27 mouse cellular contexts compared by ENCODE assay signal in the genomic region with DNA sequence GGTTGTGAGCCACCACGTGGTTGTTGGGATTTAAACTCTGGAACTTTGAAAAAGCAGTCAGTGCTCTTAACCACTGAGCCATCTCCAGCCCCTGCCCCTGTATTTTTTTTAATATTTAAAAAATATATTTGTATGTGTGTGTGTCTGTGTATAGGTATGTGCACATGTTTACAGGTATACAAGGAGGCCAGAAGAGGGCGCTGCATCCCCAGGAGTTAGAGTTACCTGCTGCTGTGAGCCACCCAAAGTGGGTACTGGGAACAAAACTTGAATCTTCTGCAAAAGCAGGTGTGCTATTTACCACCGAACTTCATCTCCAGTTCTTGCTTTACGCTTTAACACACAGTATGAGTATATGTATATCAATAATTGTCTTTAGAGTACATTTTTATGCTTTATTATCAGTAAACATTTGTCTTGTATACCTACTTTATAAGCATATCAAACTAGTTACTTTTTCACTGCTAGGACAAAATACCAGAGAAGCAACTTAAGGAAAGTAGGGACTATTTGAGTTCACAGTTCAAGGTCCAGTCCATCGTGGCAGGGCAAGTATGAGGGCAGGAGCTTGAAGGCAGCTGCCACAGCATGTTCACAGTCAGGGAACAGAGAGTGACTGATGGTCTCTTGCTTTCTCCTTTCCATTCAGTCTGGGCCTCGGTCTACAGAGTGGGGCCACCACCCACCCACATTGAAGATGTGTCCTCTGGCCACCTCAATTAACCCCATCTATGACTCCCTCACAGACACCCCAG. TPM values are rescaled to one million over a fixed set of nuclear protein-coding genes. Genes with fewer than 3 reads are reported as not detected.
DNase-seq lines count a peak whose midpoint lies in the region; ATAC-seq and TF ChIP-seq lines count a peak whose summit lies in the region.
"Had no signal": no experiment of that assay in that cellular context is flagged by ENCODE, and none has a peak within 500 bp of the region (broad histone marks: within the 10 kb centered on the region; RNA-seq: fewer than 3 reads in every experiment).

No protein-coding gene starts in this region.

- no peaks in the 10 kb centered on the region for H3K36me3 ChIP-seq in intestine, postnatal 0 days (ENCODE audit: control insufficient read depth, insufficient read depth)
- no peaks in the 10 kb centered on the region for H3K36me3 ChIP-seq in intestine, embryonic 16.5 days (ENCODE audit: control insufficient read depth, insufficient read depth, low read length)
- no peaks in the 10 kb centered on the region for H3K36me3 ChIP-seq in kidney, postnatal 0 days (ENCODE audit: insufficient read depth, low read length)
- no peaks in the 10 kb centered on the region for H3K36me3 ChIP-seq in testis, adult 2 months (ENCODE audit: control insufficient read depth, insufficient read depth, low read length)
- no peaks in the 10 kb centered on the region for H3K36me3 ChIP-seq in small intestine, adult 2 months (ENCODE audit: control insufficient read depth, insufficient read depth, low read length)
- no peaks in the 10 kb centered on the region for H3K36me3 ChIP-seq in forebrain, embryonic 16.5 days (ENCODE audit: control insufficient read depth, insufficient read depth)
- H3K36me3 ChIP-seq: embryonic facial prominence, embryonic 13.5 days; forebrain, embryonic 12.5 days; hindbrain, embryonic 10.5 days; intestine, embryonic 15.5 days; midbrain, embryonic 13.5 days had no signal

- DNase-seq in kidney, postnatal 0 days (ENCODE audit: low spot score) = no peak
- DNase-seq in kidney, postnatal 14 days = no peak
- DNase-seq in testis, postnatal 10 days (ENCODE audit: low spot score) = no peak
- DNase-seq: adrenal gland, postnatal 10 days; cerebellum, adult 18-20 months; cerebellum, postnatal 14 days; embryo, embryonic 11 days; gastrocnemius, postnatal 36 days; layer of hippocampus, adult 9-11 months; retina, postnatal 1 day; right cerebral cortex, postnatal 25 days; thymus, adult 18-20 months had no signal

- H3K27ac ChIP-seq in intestine, postnatal 0 days (ENCODE audit: low read depth, low read length) = peak overlapping the region; percentile 57
- H3K27ac ChIP-seq in intestine, embryonic 16.5 days (ENCODE audit: low read length) = no peak overlapping the region
- no peak overlapping the region for H3K27ac ChIP-seq in kidney, postnatal 0 days
- H3K27ac ChIP-seq in testis, adult 2 months (ENCODE audit: control insufficient read depth, insufficient read depth, low read depth, low read length) = no peak overlapping the region
- peak overlapping the region; percentile 55; the same call in 1 of the 2 replicates for H3K27ac ChIP-seq in small intestine, adult 2 months (ENCODE audit: insufficient read depth, low read depth, low read length)
- H3K27ac ChIP-seq in forebrain, embryonic 16.5 days (ENCODE audit: low read length) = no peak overlapping the region
- H3K27ac ChIP-seq: embryonic facial prominence, embryonic 13.5 days; forebrain, embryonic 12.5 days; hindbrain, embryonic 10.5 days; intestine, embryonic 15.5 days; left cerebral cortex, adult 2 months; midbrain, embryonic 13.5 days had no signal

- no peak for TF ChIP-seq POLR2A in testis, adult 2 months (IDR thresholded peaks at IDR 0.05; ENCODE audit: control insufficient read depth, low read depth, low read length)
- TF ChIP-seq POLR2A in small intestine, adult 2 months (IDR thresholded peaks at IDR 0.05; ENCODE audit: low read depth, low read length) = no peak

- no peak overlapping the region for H3K9ac ChIP-seq in intestine, postnatal 0 days (ENCODE audit: low read depth, low read length)
- no peak overlapping the region for H3K9ac ChIP-seq in intestine, embryonic 16.5 days (ENCODE audit: low read depth, low read length)
- no peak overlapping the region for H3K9ac ChIP-seq in kidney, postnatal 0 days (ENCODE audit: low read depth, low read length)
- no peak overlapping the region for H3K9ac ChIP-seq in forebrain, embryonic 16.5 days (replicated peaks; ENCODE audit: low read depth, low read length)
- H3K9ac ChIP-seq: embryonic facial prominence, embryonic 13.5 days; forebrain, embryonic 12.5 days; intestine, embryonic 15.5 days; midbrain, embryonic 13.5 days had no signal

- TF ChIP-seq CTCF in intestine, postnatal 0 days (IDR thresholded peaks at IDR 0.05; ENCODE audit: low read depth) = peak; percentile 33; the same call in 1 of the 2 replicates
- peak; percentile 29; the same call in 1 of the 2 replicates for TF ChIP-seq CTCF in kidney, postnatal 0 days (IDR thresholded peaks at IDR 0.05; ENCODE audit: low read depth)
- peak; percentile 27; the same call in 1 of the 2 replicates for TF ChIP-seq CTCF in testis, adult 2 months (IDR thresholded peaks at IDR 0.05; ENCODE audit: control insufficient read depth, insufficient read depth, insufficient replicate concordance, low read depth, low read length)
- no peak for TF ChIP-seq CTCF in small intestine, adult 2 months (IDR thresholded peaks at IDR 0.05; ENCODE audit: extremely low read depth, insufficient read length, insufficient replicate concordance, low read depth, low read length)

- ATAC-seq in intestine, postnatal 0 days = peak; percentile 55
- ATAC-seq in intestine, embryonic 16.5 days = no peak
- ATAC-seq in kidney, postnatal 0 days (replicated peaks; ENCODE audit: low FRiP score, low read depth) = no peak
- ATAC-seq in forebrain, embryonic 16.5 days = no peak
- ATAC-seq: CD4-positive, CD25-positive, alpha-beta regulatory T cell, adult 4 months; hindbrain, embryonic 16.5 days; intestine, embryonic 15.5 days; midbrain, embryonic 13.5 days had no signal

- H3K9me3 ChIP-seq in intestine, postnatal 0 days (ENCODE audit: control insufficient read depth) = no peaks in the 10 kb centered on the region
- no peaks in the 10 kb centered on the region for H3K9me3 ChIP-seq in intestine, embryonic 16.5 days (ENCODE audit: control insufficient read depth, low read length)
- H3K9me3 ChIP-seq in kidney, postnatal 0 days (replicated peaks; ENCODE audit: low read length) = no peaks in the 10 kb centered on the region
- no peaks in the 10 kb centered on the region for H3K9me3 ChIP-seq in forebrain, embryonic 16.5 days (ENCODE audit: control insufficient read depth, low read length)
- H3K9me3 ChIP-seq: intestine, embryonic 15.5 days had no signal

- H3K4me2 ChIP-seq in intestine, postnatal 0 days (replicated peaks; ENCODE audit: low read depth) = no peak overlapping the region
- H3K4me2 ChIP-seq in intestine, embryonic 16.5 days (ENCODE audit: low read depth, low read length) = no peak overlapping the region
- no peak overlapping the region for H3K4me2 ChIP-seq in kidney, postnatal 0 days (ENCODE audit: low read length)
- H3K4me2 ChIP-seq in forebrain, embryonic 16.5 days (ENCODE audit: low read length) = no peak overlapping the region
- H3K4me2 ChIP-seq: embryonic facial prominence, embryonic 13.5 days; forebrain, embryonic 12.5 days; intestine, embryonic 15.5 days; midbrain, embryonic 13.5 days had no signal

- H3K4me3 ChIP-seq in intestine, postnatal 0 days (ENCODE audit: low read depth, low read length) = no peak overlapping the region
- no peak overlapping the region for H3K4me3 ChIP-seq in intestine, embryonic 16.5 days (ENCODE audit: low read length)
- H3K4me3 ChIP-seq in kidney, postnatal 0 days (replicated peaks; ENCODE audit: low read depth, low read length) = no peak overlapping the region
- no peak overlapping the region for H3K4me3 ChIP-seq in testis, adult 2 months (ENCODE audit: control insufficient read depth, low read depth, low read length)
- no peak overlapping the region for H3K4me3 ChIP-seq in small intestine, adult 2 months (ENCODE audit: low read depth, low read length)
- no peak overlapping the region for H3K4me3 ChIP-seq in forebrain, embryonic 16.5 days (replicated peaks; ENCODE audit: low read length)
- H3K4me3 ChIP-seq: embryonic facial prominence, embryonic 13.5 days; erythroblast, embryonic 14.5 days; forebrain, embryonic 12.5 days; hindbrain, embryonic 10.5 days; intestine, embryonic 15.5 days; left cerebral cortex, adult 2 months; megakaryocyte, embryonic 14.5 days; midbrain, embryonic 13.5 days had no signal

- WGBS in intestine, postnatal 0 days = 73% methylated on average over 6 of the region's 6 CpGs
- 79% methylated on average over 6 of the region's 6 CpGs for WGBS in intestine, embryonic 16.5 days
- 80% methylated on average over 6 of the region's 6 CpGs for WGBS in kidney, postnatal 0 days
- 72% methylated on average over 6 of the region's 6 CpGs for WGBS in small intestine, adult 2 months
- WGBS in forebrain, embryonic 16.5 days = 84% methylated on average over 6 of the region's 6 CpGs

- H3K27me3 ChIP-seq in intestine, postnatal 0 days (replicated peaks; ENCODE audit: control insufficient read depth, insufficient read depth, low read length) = no peaks in the 10 kb centered on the region
- H3K27me3 ChIP-seq in intestine, embryonic 16.5 days (replicated peaks; ENCODE audit: control insufficient read depth, insufficient read depth, low read length) = no peaks in the 10 kb centered on the region
- H3K27me3 ChIP-seq in kidney, postnatal 0 days (ENCODE audit: insufficient read depth, low read length) = no peaks in the 10 kb centered on the region
- H3K27me3 ChIP-seq in testis, adult 2 months (ENCODE audit: control insufficient read depth, insufficient read depth, low read length) = no peaks in the 10 kb centered on the region
- no peaks in the 10 kb centered on the region for H3K27me3 ChIP-seq in small intestine, adult 2 months (ENCODE audit: control insufficient read depth, insufficient read depth, low read length)
- no peaks in the 10 kb centered on the region for H3K27me3 ChIP-seq in forebrain, embryonic 16.5 days (replicated peaks; ENCODE audit: control insufficient read depth, insufficient read depth, low read length)
- H3K27me3 ChIP-seq: embryonic facial prominence, embryonic 13.5 days; forebrain, embryonic 12.5 days; intestine, embryonic 15.5 days; megakaryocyte, embryonic 14.5 days; midbrain, embryonic 13.5 days had no signal

- no peaks in the 10 kb centered on the region for H3K4me1 ChIP-seq in intestine, postnatal 0 days (replicated peaks; ENCODE audit: control insufficient read depth, insufficient read depth, low read length)
- H3K4me1 ChIP-seq in intestine, embryonic 16.5 days (ENCODE audit: control insufficient read depth, insufficient read depth, low read length) = no peaks in the 10 kb centered on the region
- no peaks in the 10 kb centered on the region for H3K4me1 ChIP-seq in kidney, postnatal 0 days (replicated peaks; ENCODE audit: insufficient read depth, low read length)
- H3K4me1 ChIP-seq in testis, adult 2 months (ENCODE audit: control insufficient read depth, insufficient read depth, low read length) = peaks cover 3% of the 10 kb centered on the region; the same call in 1 of the 2 replicates
- H3K4me1 ChIP-seq in small intestine, adult 2 months (ENCODE audit: control insufficient read depth, insufficient read depth, insufficient read length, low read length) = peaks cover 5% of the 10 kb centered on the region; the same call in 1 of the 2 replicates
- H3K4me1 ChIP-seq in forebrain, embryonic 16.5 days (replicated peaks; ENCODE audit: control insufficient read depth, insufficient read depth, low read length) = peaks cover 4% of the 10 kb centered on the region
- H3K4me1 ChIP-seq: intestine, embryonic 15.5 days had no signal

RNA-seq across cellular contexts. Expression of gene Stt3b, which starts 8.6 kb away (rescaled TPM):
- polyA plus RNA-seq in intestine, postnatal 0 days (2015; fragmentation: Nextera tagmentation; extraction: Ambion mirVana) = 51.5 and 54.1 TPM in 2 replicates
- 108 and 127 TPM in 2 replicates for polyA plus RNA-seq in intestine, embryonic 16.5 days (2015; fragmentation: Nextera tagmentation; extraction: Ambion mirVana)
- 72.0 and 75.4 TPM in 2 replicates for polyA plus RNA-seq in kidney, postnatal 0 days (2015; fragmentation: Nextera tagmentation; extraction: Ambion mirVana)
- polyA plus RNA-seq in testis, adult 2 months (2012; rRNA removed) = 256 and 270 TPM in 2 replicates
- polyA plus RNA-seq in small intestine, adult 2 months (2012; rRNA removed) = 30.3 and 51.1 TPM in 2 replicates
- polyA plus RNA-seq in forebrain, embryonic 16.5 days (2015; fragmentation: Nextera tagmentation; extraction: Ambion mirVana) = 74.6 and 85.8 TPM in 2 replicates

Comparison
In these comparisons a context has a peak if more than half of its experiments do, and no peak if none do; other contexts are left out.
1. H3K27ac ChIP-seq: peak in intestine, postnatal 0 days (single experiment) and small intestine, adult 2 months (single experiment); none in intestine, embryonic 16.5 days (single experiment), kidney, postnatal 0 days (single experiment), testis, adult 2 months (single experiment) and forebrain, embryonic 16.5 days (single experiment).